Mouse (Mus musculus): ENCODE measurements around the gene Acot1. TPM values are rescaled to one million over a fixed set of nuclear protein-coding genes. Genes with fewer than 3 reads are reported as not detected.
A peak's percentile ranks its signal among the peaks of the same experiment; 100 is the strongest.
"Not testable (repeated sequence)": the region's sequence is repeated elsewhere in the genome, so short reads cannot be mapped to it uniquely, and the experiment has no call there.

The Acot1 gene
- polyA plus RNA-seq, 1 experiment from 2014 or later: 31.0 TPM

GRCm38 (mm10) chr12:84046906-84047305 is 37.6 kb downstream of the Acot1 start:
- ATAC-seq (replicated peaks; ENCODE audit: extremely low read depth, insufficient read depth, low FRiP score): no peak
- no peak overlapping the region for H3K27ac ChIP-seq (ENCODE audit: low read length)
- H3K9ac ChIP-seq (ENCODE audit: low read length): no peak overlapping the region
- no peaks in the 10 kb centered on the region for H3K36me3 ChIP-seq (ENCODE audit: control insufficient read depth, insufficient read depth)
- H3K9me3 ChIP-seq (replicated peaks; ENCODE audit: control insufficient read depth, low read length): peaks cover 6% of the 10 kb centered on the region
- H3K4me2 ChIP-seq (ENCODE audit: low read depth, low read length): no peak overlapping the region
- H3K27me3 ChIP-seq (ENCODE audit: control insufficient read depth, insufficient read depth, low read length): no peaks in the 10 kb centered on the region
- no peaks in the 10 kb centered on the region for H3K4me1 ChIP-seq (ENCODE audit: control insufficient read depth, insufficient read depth, low read length)
- 88% methylated on average over 1 of the region's 1 CpGs for WGBS
- no peak overlapping the region for H3K4me3 ChIP-seq (ENCODE audit: low read length)

- H3K4me1 ChIP-seq (ENCODE audit: control insufficient read depth, insufficient read depth, low read length); ATAC-seq (replicated peaks; ENCODE audit: extremely low read depth, insufficient read depth, low FRiP score); H3K27ac ChIP-seq (ENCODE audit: low read length); H3K9ac ChIP-seq (ENCODE audit: low read length); H3K4me2 ChIP-seq (ENCODE audit: low read depth, low read length); H3K9me3 ChIP-seq (replicated peaks; ENCODE audit: control insufficient read depth, low read length); H3K27me3 ChIP-seq (ENCODE audit: control insufficient read depth, insufficient read depth, low read length); H3K4me3 ChIP-seq (ENCODE audit: low read length); H3K36me3 ChIP-seq (ENCODE audit: control insufficient read depth, insufficient read depth): not testable (repeated sequence)
- WGBS: 78% methylated on average over 5 of the region's 5 CpGs
Measured at GRCm38 (mm10) chr12:84050744-84051143, 41.5 kb downstream of the Acot1 start.

GRCm38 (mm10) chr12:84051937-84052474 is 42.7 kb downstream of the Acot1 start, which contains the start of gene Acot3:
TSS of gene Acot3 (plus strand) at chr12:84052144.
- WGBS: 65% methylated on average over 5 of the region's 5 CpGs
- H3K9ac ChIP-seq (ENCODE audit: low read length): no peak within 1 kb of the TSS
- 0 out of 2 replicates have a peak, but pooled peaks cover 3% of the 10 kb centered on the region for H3K4me1 ChIP-seq (ENCODE audit: control insufficient read depth, insufficient read depth, low read length)
- H3K4me3 ChIP-seq (ENCODE audit: low read length): no peak within 1 kb of the TSS
- H3K9me3 ChIP-seq (replicated peaks; ENCODE audit: control insufficient read depth, low read length): peaks cover 6% of the 10 kb centered on the region
- H3K36me3 ChIP-seq (ENCODE audit: control insufficient read depth, insufficient read depth): no peaks in the 10 kb centered on the region
- no peaks in the 10 kb centered on the region; the same call in 1 of the 2 replicates for H3K27me3 ChIP-seq (ENCODE audit: control insufficient read depth, insufficient read depth, low read length)
- H3K4me2 ChIP-seq (ENCODE audit: low read depth, low read length): peak within 1 kb of the TSS; percentile 84; the same call in 1 of the 2 replicates
- H3K27ac ChIP-seq (ENCODE audit: low read length): no peak within 1 kb of the TSS
- ATAC-seq (replicated peaks; ENCODE audit: extremely low read depth, insufficient read depth, low FRiP score): no peak

- Histone ChIP-seq H3K9me3 (replicated peaks; ENCODE audit: control insufficient read depth, low read length) (peaks cover 6% of the 10 kb centered on the region), H3K4me2 (ENCODE audit: low read depth, low read length) (no peak overlapping the region), H3K27me3 (ENCODE audit: control insufficient read depth, insufficient read depth, low read length) (no peaks in the 10 kb centered on the region; the same call in 1 of the 2 replicates), H3K36me3 (ENCODE audit: control insufficient read depth, insufficient read depth) (no peaks in the 10 kb centered on the region), H3K4me3 (ENCODE audit: low read length) (no peak overlapping the region), H3K4me1 (ENCODE audit: control insufficient read depth, insufficient read depth, low read length) (0 out of 2 replicates have a peak, but pooled peaks cover 3% of the 10 kb centered on the region), H3K27ac (ENCODE audit: low read length) (no peak overlapping the region), H3K9ac (ENCODE audit: low read length) (no peak overlapping the region)
- ATAC-seq (replicated peaks; ENCODE audit: extremely low read depth, insufficient read depth, low FRiP score): no peak
- 86% methylated on average over 7 of the region's 7 CpGs for WGBS
Measured at GRCm38 (mm10) chr12:84052609-84053008, 43.3 kb downstream of the Acot1 start.

- Histone ChIP-seq H3K4me2 (ENCODE audit: low read depth, low read length) (peak overlapping the region; percentile 84), H3K9ac (ENCODE audit: low read length) (peak overlapping the region; percentile 69), H3K9me3 (replicated peaks; ENCODE audit: control insufficient read depth, low read length) (peaks cover 4% of the 10 kb centered on the region), H3K36me3 (ENCODE audit: control insufficient read depth, insufficient read depth) (no peaks in the 10 kb centered on the region), H3K4me3 (ENCODE audit: low read length) (peak overlapping the region; percentile 54), H3K27me3 (ENCODE audit: control insufficient read depth, insufficient read depth, low read length) (no peaks in the 10 kb centered on the region; the same call in 1 of the 2 replicates), H3K4me1 (ENCODE audit: control insufficient read depth, insufficient read depth, low read length) (0 out of 2 replicates have a peak, but pooled peaks cover 3% of the 10 kb centered on the region), H3K27ac (ENCODE audit: low read length) (no peak overlapping the region)
- ATAC-seq (replicated peaks; ENCODE audit: extremely low read depth, insufficient read depth, low FRiP score): no peak
- WGBS: 8% methylated on average over 16 of the region's 16 CpGs
Measured at GRCm38 (mm10) chr12:84053173-84053572, 43.9 kb downstream of the Acot1 start.

GRCm38 (mm10) chr12:84053679-84054391 is 44.5 kb downstream of the Acot1 start:
- Histone ChIP-seq H3K4me2 (ENCODE audit: low read depth, low read length) (peak overlapping the region; percentile 84), H3K9ac (ENCODE audit: low read length) (peak overlapping the region; percentile 69), H3K4me1 (ENCODE audit: control insufficient read depth, insufficient read depth, low read length) (0 out of 2 replicates have a peak, but pooled peaks cover 3% of the 10 kb centered on the region), H3K9me3 (replicated peaks; ENCODE audit: control insufficient read depth, low read length) (no peaks in the 10 kb centered on the region), H3K27ac (ENCODE audit: low read length) (no peak overlapping the region), H3K36me3 (ENCODE audit: control insufficient read depth, insufficient read depth) (no peaks in the 10 kb centered on the region), H3K4me3 (ENCODE audit: low read length) (peak overlapping the region; percentile 54), H3K27me3 (ENCODE audit: control insufficient read depth, insufficient read depth, low read length) (no peaks in the 10 kb centered on the region; the same call in 1 of the 2 replicates)
- WGBS: 2% methylated on average over 34 of the region's 46 CpGs
- 0 out of 2 replicates have a peak, but pooled peaks have one; percentile 32 for ATAC-seq (replicated peaks; ENCODE audit: extremely low read depth, insufficient read depth, low FRiP score)

DNA sequence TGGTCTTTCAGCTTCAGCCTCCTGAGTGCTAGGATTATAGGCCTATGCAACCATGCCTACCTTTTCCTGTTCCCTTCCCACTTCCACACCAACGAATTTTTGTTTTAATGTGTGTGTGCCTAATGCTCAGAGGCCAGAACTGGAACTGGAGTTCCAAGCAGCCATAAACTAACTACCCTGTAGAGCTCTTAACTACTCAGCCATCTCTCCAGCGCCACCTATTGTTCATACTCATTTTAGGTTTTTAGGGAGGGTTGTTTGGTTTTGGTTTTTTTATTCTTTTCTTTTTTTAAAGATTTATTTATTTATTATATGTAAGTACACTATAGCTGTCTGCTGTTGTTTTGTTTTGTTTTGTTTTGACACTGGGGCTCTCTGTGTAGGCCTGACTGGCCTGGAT is 51.7 kb downstream of the Acot1 start:
- no peaks in the 10 kb centered on the region for H3K27me3 ChIP-seq (ENCODE audit: control insufficient read depth, insufficient read depth, low read length)
- H3K36me3 ChIP-seq (ENCODE audit: control insufficient read depth, insufficient read depth): no peaks in the 10 kb centered on the region
- H3K4me3 ChIP-seq (ENCODE audit: low read length): no peak overlapping the region
- H3K27ac ChIP-seq (ENCODE audit: low read length): no peak overlapping the region
- peaks cover 3% of the 10 kb centered on the region; the same call in 1 of the 2 replicates for H3K9me3 ChIP-seq (replicated peaks; ENCODE audit: control insufficient read depth, low read length)
- H3K9ac ChIP-seq (ENCODE audit: low read length): no peak overlapping the region
- no peaks in the 10 kb centered on the region for H3K4me1 ChIP-seq (ENCODE audit: control insufficient read depth, insufficient read depth, low read length)
- no peak overlapping the region for H3K4me2 ChIP-seq (ENCODE audit: low read depth, low read length)
- WGBS: 29% methylated on average over 2 of the region's 2 CpGs
- ATAC-seq (replicated peaks; ENCODE audit: extremely low read depth, insufficient read depth, low FRiP score): no peak

DNA sequence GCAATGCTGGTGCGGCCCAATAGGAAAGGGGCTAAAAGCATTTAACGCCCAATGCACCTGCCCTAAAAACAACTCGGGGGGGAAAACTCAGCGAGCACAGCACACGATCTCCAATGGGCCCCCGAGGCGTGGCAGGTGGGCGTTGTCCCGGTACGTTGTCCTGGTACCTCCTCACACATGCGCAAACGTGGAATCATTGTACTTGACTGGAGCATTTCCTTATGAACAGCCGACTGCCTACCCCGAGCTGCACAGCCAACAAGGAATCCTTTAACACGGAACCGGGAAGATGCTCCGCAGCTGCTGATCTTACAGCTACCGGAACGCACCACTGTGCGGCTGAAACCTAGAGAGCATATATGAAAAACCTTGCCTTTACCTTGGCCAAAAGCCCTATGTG is 53.0 kb downstream of the Acot1 start:
- Histone ChIP-seq H3K4me2 (ENCODE audit: low read depth, low read length) (no peak overlapping the region), H3K27ac (ENCODE audit: low read length) (no peak overlapping the region), H3K27me3 (ENCODE audit: control insufficient read depth, insufficient read depth, low read length) (no peaks in the 10 kb centered on the region), H3K9ac (ENCODE audit: low read length) (no peak overlapping the region), H3K4me1 (ENCODE audit: control insufficient read depth, insufficient read depth, low read length) (no peaks in the 10 kb centered on the region), H3K4me3 (ENCODE audit: low read length) (no peak overlapping the region), H3K36me3 (ENCODE audit: control insufficient read depth, insufficient read depth) (no peaks in the 10 kb centered on the region), H3K9me3 (replicated peaks; ENCODE audit: control insufficient read depth, low read length) (peaks cover 3% of the 10 kb centered on the region; the same call in 1 of the 2 replicates)
- no peak for ATAC-seq (replicated peaks; ENCODE audit: extremely low read depth, insufficient read depth, low FRiP score)
- 88% methylated on average over 20 of the region's 20 CpGs for WGBS

DNA sequence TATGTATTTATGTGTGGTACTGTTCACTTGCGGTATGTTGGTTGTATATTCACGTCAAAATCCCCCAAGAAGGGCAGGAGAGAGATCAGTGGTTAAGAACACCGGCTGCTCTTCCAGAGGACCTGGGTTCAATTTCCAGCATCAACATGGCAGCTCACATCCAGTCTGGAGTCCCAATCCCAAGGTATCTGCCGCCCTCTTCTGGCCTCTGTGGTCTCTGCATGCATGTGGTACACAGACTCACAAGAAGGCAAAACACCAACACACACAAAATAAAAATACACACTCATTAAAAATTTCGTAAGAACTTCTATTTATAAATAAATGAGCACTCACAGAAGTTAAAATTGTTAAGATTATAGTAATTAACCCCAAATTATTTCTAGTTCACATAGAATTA is 53.9 kb downstream of the Acot1 start:
- Histone ChIP-seq H3K27ac (ENCODE audit: low read length) (no peak overlapping the region), H3K4me3 (ENCODE audit: low read length) (no peak overlapping the region), H3K27me3 (ENCODE audit: control insufficient read depth, insufficient read depth, low read length) (peaks cover 1% of the 10 kb centered on the region), H3K9me3 (replicated peaks; ENCODE audit: control insufficient read depth, low read length) (peaks cover 3% of the 10 kb centered on the region; the same call in 1 of the 2 replicates), H3K4me2 (ENCODE audit: low read depth, low read length) (no peak overlapping the region), H3K9ac (ENCODE audit: low read length) (no peak overlapping the region), H3K4me1 (ENCODE audit: control insufficient read depth, insufficient read depth, low read length) (no peaks in the 10 kb centered on the region), H3K36me3 (ENCODE audit: control insufficient read depth, insufficient read depth) (no peaks in the 10 kb centered on the region)
- ATAC-seq (replicated peaks; ENCODE audit: extremely low read depth, insufficient read depth, low FRiP score): no peak
- 68% methylated on average over 5 of the region's 5 CpGs for WGBS

Measured in heart, embryonic 16.5 days (tissue).